Comparison of ENCODE assay signal across 11 mouse cellular contexts in genomic region chr1:170894603-170895602, GRCm38 (mm10). TPM values are rescaled to one million over a fixed set of nuclear protein-coding genes. Genes with fewer than 3 reads are reported as not detected.
A peak's percentile ranks its signal among the peaks of the same experiment; 100 is the strongest.
DNase-seq lines count a peak whose midpoint lies in the region; ATAC-seq and TF ChIP-seq lines count a peak whose summit lies in the region.
"Had no signal": no experiment of that assay in that cellular context is flagged by ENCODE, and none has a peak within 500 bp of the region (broad histone marks: within the 10 kb centered on the region; RNA-seq: fewer than 3 reads in every experiment).

No protein-coding gene starts in this region.

- DNase-seq in kidney, adult 2 months, result peak; percentile 61
- DNase-seq in kidney, postnatal 10 days, result no peak
- DNase-seq in Patski (ENCODE audit: low read depth, low spot score), result no peak
- DNase-seq in ovary, postnatal 14 days (ENCODE audit: low spot score), result no peak
- no peak for DNase-seq in adrenal gland, postnatal 36 days

- H3K9ac ChIP-seq in intestine, postnatal 0 days (ENCODE audit: low read depth, low read length), result no peak overlapping the region
- H3K9ac ChIP-seq: limb, embryonic 13.5 days had no signal

- TF ChIP-seq CTCF in kidney, adult 2 months (conservative IDR thresholded peaks at IDR 0.05; ENCODE audit: insufficient read depth, insufficient read length, low read depth, low read length), result 0 out of 2 replicates have a peak, but pooled peaks have one; percentile 9
- peak; percentile 43 for TF ChIP-seq CTCF in Patski (IDR thresholded peaks at IDR 0.05)
- TF ChIP-seq CTCF in intestine, postnatal 0 days (IDR thresholded peaks at IDR 0.05; ENCODE audit: low read depth), result peak; percentile 75

- CTCF ChIA-PET in Patski (lab: Charles Lee), result interaction anchor here (0.6 to 1.8 kb wide), 18 partner anchors 8 to 398 kb away, joined by 3 to 9 read pairs (median 4); partner anchors contain the start of genes Dusp12, Fcgr2b, Fcrlb and Gm26620

- no peaks in the 10 kb centered on the region for H3K4me1 ChIP-seq in kidney, adult 2 months (ENCODE audit: control insufficient read depth, insufficient read depth, low read length)
- no peaks in the 10 kb centered on the region for H3K4me1 ChIP-seq in intestine, postnatal 0 days (replicated peaks; ENCODE audit: control insufficient read depth, insufficient read depth, low read length)
- H3K4me1 ChIP-seq: limb, embryonic 13.5 days had no signal

- ATAC-seq in CD4-positive, CD25-positive, alpha-beta regulatory T cell, adult 4 months, result peak; percentile 76
- no peak for ATAC-seq in Patski
- no peak for ATAC-seq in intestine, postnatal 0 days
- no peak for ATAC-seq in erythroid progenitor cell, adult 5-6 weeks (replicated peaks; ENCODE audit: low FRiP score, poor library complexity, severe bottlenecking)

- H3K4me3 ChIP-seq in kidney, adult 2 months (ENCODE audit: insufficient read depth, low read depth, low read length), result no peak overlapping the region
- H3K4me3 ChIP-seq in intestine, postnatal 0 days (ENCODE audit: low read depth, low read length), result no peak overlapping the region
- H3K4me3 ChIP-seq: erythroblast, embryonic 14.5 days; limb, embryonic 13.5 days had no signal

- in situ Hi-C loops in Patski (cut with MboI; ENCODE audit: low pct_unique_long_range_greater_than_20kb), result loop anchor here (10.0 to 25.0 kb wide), 2 partner anchors 210 to 367 kb away; partner anchors contain the start of genes Adamts4, B4galt3 and Ndufs2

- TF ChIP-seq POLR2A in kidney, adult 2 months (IDR thresholded peaks at IDR 0.05; ENCODE audit: low read depth, low read length), result no peak

- H3K27ac ChIP-seq in kidney, adult 2 months (ENCODE audit: insufficient read depth, low read depth, low read length), result no peak overlapping the region
- no peak overlapping the region for H3K27ac ChIP-seq in intestine, postnatal 0 days (ENCODE audit: low read depth, low read length)
- H3K27ac ChIP-seq: limb, embryonic 13.5 days had no signal

- no peaks in the 10 kb centered on the region for H3K9me3 ChIP-seq in intestine, postnatal 0 days (ENCODE audit: control insufficient read depth)
- H3K9me3 ChIP-seq: limb, embryonic 13.5 days had no signal

- WGBS in kidney, adult 2 months, result 56% methylated on average over 9 of the region's 9 CpGs
- WGBS in intestine, postnatal 0 days, result 50% methylated on average over 9 of the region's 9 CpGs

- H3K4me2 ChIP-seq in intestine, postnatal 0 days (replicated peaks; ENCODE audit: low read depth), result no peak overlapping the region
- H3K4me2 ChIP-seq: limb, embryonic 13.5 days had no signal

- no peaks in the 10 kb centered on the region for H3K27me3 ChIP-seq in kidney, adult 2 months (replicated peaks; ENCODE audit: control insufficient read depth, insufficient read depth, low read length)
- peaks cover 5% of the 10 kb centered on the region for H3K27me3 ChIP-seq in Patski
- no peaks in the 10 kb centered on the region for H3K27me3 ChIP-seq in intestine, postnatal 0 days (replicated peaks; ENCODE audit: control insufficient read depth, insufficient read depth, low read length)

- H3K36me3 ChIP-seq in kidney, adult 2 months (ENCODE audit: control insufficient read depth, insufficient read depth, low read length), result no peaks in the 10 kb centered on the region
- H3K36me3 ChIP-seq in intestine, postnatal 0 days (ENCODE audit: control insufficient read depth, insufficient read depth), result no peaks in the 10 kb centered on the region
- H3K36me3 ChIP-seq: limb, embryonic 13.5 days had no signal

- POLR2A ChIA-PET in Patski (lab: Charles Lee), result interaction anchor here (0.5 kb wide), 1 partner anchor 11 kb away, joined by 3 read pairs; no protein-coding TSS in a partner anchor

RNA-seq across cellular contexts. Expression of gene Dusp12, which starts 9.6 kb away (rescaled TPM):
- 13.8 and 18.8 TPM in 2 replicates for polyA plus RNA-seq in kidney, adult 2 months (2012; rRNA removed)
- 10 to 100 TPM; 14.8 to 16.1 TPM for polyA plus RNA-seq in CD4-positive, CD25-positive, alpha-beta regulatory T cell, adult 4 months (2017; shearing (Covaris generic))
- 27.3 TPM for polyA plus RNA-seq in Patski (2021)
- polyA plus RNA-seq in intestine, postnatal 0 days (2015; fragmentation: Nextera tagmentation; extraction: Ambion mirVana), result 65.1 and 79.2 TPM in 2 replicates
- total RNA-seq in adrenal gland, postnatal 36 days (2021), result 10 to 100 TPM; 18.9 to 19.8 TPM
- total RNA-seq in erythroid progenitor cell, adult 5-6 weeks (2015; ENCODE audit: low replicate concordance), result 2.2 and 5.4 TPM in 2 replicates
- total RNA-seq in erythroid progenitor cell, adult 5-6 weeks (2017; ENCODE audit: low replicate concordance), result not detected in 2 replicates

RNA-seq across cellular contexts. Expression of gene Gm26620, which starts 10.0 kb away (rescaled TPM):
- polyA plus RNA-seq in kidney, adult 2 months (2012; rRNA removed), result 0.75 and 1.8 TPM in 2 replicates
- polyA plus RNA-seq in CD4-positive, CD25-positive, alpha-beta regulatory T cell, adult 4 months (2017; shearing (Covaris generic)), result not detected
- 0.26 TPM for polyA plus RNA-seq in Patski (2021)
- 9.5 and 9.7 TPM in 2 replicates for polyA plus RNA-seq in intestine, postnatal 0 days (2015; fragmentation: Nextera tagmentation; extraction: Ambion mirVana)
- total RNA-seq in adrenal gland, postnatal 36 days (2021), result under 1 TPM; 0.53 to 0.95 TPM
- total RNA-seq in erythroid progenitor cell, adult 5-6 weeks (2015; ENCODE audit: low replicate concordance), result not detected in 2 replicates
- not detected in 2 replicates for total RNA-seq in erythroid progenitor cell, adult 5-6 weeks (2017; ENCODE audit: low replicate concordance)

RNA-seq across cellular contexts. Expression of gene Fcrlb, which starts 17.8 kb away (rescaled TPM):
- 0.31 and 0.54 TPM in 2 replicates for polyA plus RNA-seq in kidney, adult 2 months (2012; rRNA removed)
- not detected for polyA plus RNA-seq in CD4-positive, CD25-positive, alpha-beta regulatory T cell, adult 4 months (2017; shearing (Covaris generic))
- 0.22 TPM for polyA plus RNA-seq in Patski (2021)
- polyA plus RNA-seq in intestine, postnatal 0 days (2015; fragmentation: Nextera tagmentation; extraction: Ambion mirVana), result 0.12 and 0.20 TPM in 2 replicates
- not detected for total RNA-seq in adrenal gland, postnatal 36 days (2021)
- not detected in 2 replicates for total RNA-seq in erythroid progenitor cell, adult 5-6 weeks (2015; ENCODE audit: low replicate concordance)
- total RNA-seq in erythroid progenitor cell, adult 5-6 weeks (2017; ENCODE audit: low replicate concordance), result not detected in 2 replicates
- polyA plus RNA-seq: erythroblast, embryonic 14.5 days; stomach, embryonic 14.5 days had no signal

RNA-seq across cellular contexts. Expression of gene Atf6, which starts 27.3 kb away (rescaled TPM):
- 15.4 and 16.4 TPM in 2 replicates for polyA plus RNA-seq in kidney, adult 2 months (2012; rRNA removed)
- 1 to 10 TPM; 5.8 to 8.8 TPM for polyA plus RNA-seq in CD4-positive, CD25-positive, alpha-beta regulatory T cell, adult 4 months (2017; shearing (Covaris generic))
- 51.2 TPM for polyA plus RNA-seq in Patski (2021)
- 5.4 and 6.2 TPM in 2 replicates for polyA plus RNA-seq in intestine, postnatal 0 days (2015; fragmentation: Nextera tagmentation; extraction: Ambion mirVana)
- total RNA-seq in adrenal gland, postnatal 36 days (2021), result 10 to 100 TPM; 34.5 to 40.6 TPM
- 23.1 and 26.4 TPM in 2 replicates for total RNA-seq in erythroid progenitor cell, adult 5-6 weeks (2015; ENCODE audit: low replicate concordance)
- total RNA-seq in erythroid progenitor cell, adult 5-6 weeks (2017; ENCODE audit: low replicate concordance), result 27.2 and 29.6 TPM in 2 replicates

RNA-seq across cellular contexts. Expression of gene Fcrla, which starts 32.5 kb away (rescaled TPM):
- 0.71 and 6.4 TPM in 2 replicates for polyA plus RNA-seq in kidney, adult 2 months (2012; rRNA removed)
- 1 to 10 TPM in 1 of 2 experiments, under 1 TPM in 1; 0.52 to 3.9 TPM for polyA plus RNA-seq in CD4-positive, CD25-positive, alpha-beta regulatory T cell, adult 4 months (2017; shearing (Covaris generic))
- polyA plus RNA-seq in Patski (2021), result not detected
- 0.13 TPM in 1 of 2 replicates, not detected in the other for polyA plus RNA-seq in intestine, postnatal 0 days (2015; fragmentation: Nextera tagmentation; extraction: Ambion mirVana)
- under 1 TPM in 1 of 2 experiments, not detected in 1; 0.36 TPM for total RNA-seq in adrenal gland, postnatal 36 days (2021)
- total RNA-seq in erythroid progenitor cell, adult 5-6 weeks (2015; ENCODE audit: low replicate concordance), result 51.9 and 53.7 TPM in 2 replicates
- 27.0 and 28.4 TPM in 2 replicates for total RNA-seq in erythroid progenitor cell, adult 5-6 weeks (2017; ENCODE audit: low replicate concordance)
- polyA plus RNA-seq: erythroblast, embryonic 14.5 days; limb, embryonic 13.5 days; stomach, embryonic 14.5 days had no signal

Comparison
In these comparisons a context has a peak if more than half of its experiments do, and no peak if none do; other contexts are left out.
1. CTCF ChIP-seq: peak in every context shown above with its lines; median percentile 75 in intestine, postnatal 0 days; 43 in Patski; 9 in kidney, adult 2 months.